Mouse (Mus musculus) erythroblast, adult 5-6 weeks (primary cell): ENCODE data around the gene Olfr1331. TPM values are rescaled to one million over a fixed set of nuclear protein-coding genes. Genes with fewer than 3 reads are reported as not detected.
"Not testable (repeated sequence)": the region's sequence is repeated elsewhere in the genome, so short reads cannot be mapped to it uniquely, and the experiment has no call there.

Experiments
- ATAC-seq: replicated peaks from 2 replicates; pipeline ENCODE4 v1.8.0; 2016; ENCODE audit warnings: moderate number of reproducible peaks, mild to moderate bottlenecking, moderate TSS enrichment, inconsistent platforms; ENCODE audit not compliant: poor library complexity, low FRiP score, severe bottlenecking
- total RNA-seq, 2 experiments: library from RNA; stranded (forward) in 1 of 2; stranded (reverse) in 1 of 2; fragments of 150-400 nt in 1 of 2; fragments of 200-764, 138-1000 nt in 1 of 2; gene quantifications; 2 replicates each; pipeline versions ENCODE4 v1.2.3 to v1.2.4; 2015 to 2017; ENCODE audit warnings: low replicate concordance in 2 of 2

Gene Olfr1331
- total RNA-seq (2015; ENCODE audit: low replicate concordance) = not detected in 2 replicates
- not detected in 2 replicates for total RNA-seq (2017; ENCODE audit: low replicate concordance)

DNA sequence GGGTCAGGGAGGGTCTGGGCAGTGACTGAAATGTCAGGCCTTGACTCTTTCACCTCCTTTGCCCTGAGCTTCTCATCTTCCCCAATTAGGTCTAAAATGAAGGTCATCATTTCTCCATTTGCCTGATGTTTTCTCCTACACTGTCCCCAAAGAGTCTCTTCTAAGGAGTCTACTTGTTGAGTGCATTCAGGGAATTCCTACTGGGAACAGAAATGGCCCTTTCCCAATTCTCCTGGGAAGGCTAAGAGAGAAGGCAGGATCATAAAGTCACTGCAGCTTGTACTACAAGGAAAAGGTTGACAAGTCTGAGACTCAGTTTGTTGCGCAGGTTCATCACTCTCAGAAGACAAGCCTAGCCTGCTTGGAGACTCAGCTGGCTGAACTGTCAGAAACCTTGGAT lies at the start of gene Olfr1331:
TSS of gene Olfr1331 (plus strand) at position 301 of the 400 bp plus-strand sequence.
- ATAC-seq = no peak

DNA sequence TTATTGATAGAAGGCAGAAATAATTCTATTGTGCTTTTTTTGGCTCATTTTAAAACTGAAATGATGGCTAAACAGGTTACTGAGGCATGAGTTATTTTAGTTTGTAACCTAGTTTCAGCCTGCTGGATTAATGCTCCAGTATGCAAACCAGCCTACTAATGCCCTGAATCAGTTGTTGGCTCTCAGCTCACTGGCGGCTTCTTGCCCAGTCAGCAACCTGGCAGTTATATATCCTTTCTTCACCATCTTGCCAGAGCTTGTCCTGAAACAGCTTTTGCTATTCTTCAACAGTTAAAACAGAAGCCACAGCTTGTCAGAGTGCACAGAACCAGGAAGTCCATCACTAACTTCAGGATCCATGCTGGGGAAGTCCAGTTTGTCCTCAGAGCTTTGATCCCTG lies 45.5 kb upstream of the Olfr1331 start:
- ATAC-seq = no peak

- no peak for ATAC-seq
Measured at GRCm38 (mm10) chr4:118836179-118836578, 28.3 kb upstream of the Olfr1331 start, which contains the start of gene Olfr1333. Olfr1333 (minus strand) TSS chr4:118836279.

DNA sequence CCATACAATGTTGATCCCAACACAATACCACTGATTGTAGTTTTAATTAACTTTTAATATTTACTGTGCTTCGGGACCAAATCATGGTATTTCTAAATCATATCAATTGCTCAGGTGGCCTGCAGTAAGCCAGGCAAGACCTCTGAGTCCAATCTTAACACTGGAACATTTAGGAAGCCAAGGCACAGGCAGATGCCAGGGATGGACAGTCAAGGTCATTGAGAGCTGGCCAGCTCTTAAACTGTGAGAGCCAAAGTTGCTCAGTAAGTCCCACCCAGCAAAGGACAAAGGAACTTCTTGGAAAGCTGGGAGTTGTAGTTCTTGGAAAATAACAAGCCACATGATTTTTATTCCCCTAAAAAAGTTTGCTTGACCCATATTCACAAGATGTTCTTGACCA lies 2.7 kb upstream of the Olfr1331 start:
- no peak for ATAC-seq

DNA sequence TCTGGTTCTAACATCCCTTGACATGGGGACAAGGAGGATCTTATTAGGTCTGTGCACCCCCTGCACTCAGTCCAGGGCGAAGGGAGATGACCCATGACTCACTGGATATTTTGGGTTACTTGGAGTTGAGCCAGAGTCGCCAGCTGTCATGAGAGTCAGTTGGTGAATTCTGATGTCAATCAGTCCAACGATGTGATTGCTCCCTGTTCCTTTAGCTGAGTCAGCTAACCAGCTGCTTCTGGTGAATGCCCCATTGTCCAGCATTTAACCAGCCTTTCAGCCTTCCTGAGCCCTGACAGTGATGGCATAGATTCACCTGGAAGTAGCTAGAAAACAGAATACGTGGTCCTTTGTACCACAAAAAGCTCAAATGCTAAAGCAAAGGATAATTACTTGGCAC lies 1.7 kb upstream of the Olfr1331 start:
- no peak for ATAC-seq

GRCm38 (mm10) chr4:118867566-118867965 lies 3.1 kb downstream of the Olfr1331 start:
- ATAC-seq = no peak

- no peak for ATAC-seq
Measured at GRCm38 (mm10) chr4:118888297-118888696, 23.8 kb downstream of the Olfr1331 start, which contains the start of gene Olfr1330. Olfr1330 (plus strand) TSS chr4:118888597.

DNA sequence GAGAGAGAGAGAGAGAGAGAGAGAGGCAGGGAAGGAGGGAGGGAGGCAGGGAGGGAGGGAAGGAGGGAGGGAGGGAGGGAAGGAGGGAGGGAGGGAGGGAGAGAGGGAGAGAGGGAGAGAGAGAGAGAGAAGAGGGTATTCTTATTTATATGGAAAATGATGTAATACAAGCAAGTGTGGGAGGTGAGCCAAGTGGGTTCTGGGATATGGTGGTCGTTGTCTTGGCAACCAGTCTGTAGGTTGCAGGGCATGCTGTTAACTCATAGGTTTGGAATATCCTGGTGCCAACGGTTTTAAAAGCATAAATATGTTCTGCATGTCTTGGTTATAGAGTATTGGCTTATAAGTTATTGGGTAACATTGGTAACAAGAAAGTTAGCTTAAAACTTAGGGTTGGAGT lies 37.5 kb downstream of the Olfr1331 start:
- no peak for ATAC-seq

- ATAC-seq = not testable (repeated sequence)
Measured at GRCm38 (mm10) chr4:118917365-118917764, 52.9 kb downstream of the Olfr1331 start, which contains the start of gene Olfr1329. Olfr1329 (minus strand) TSS chr4:118917465.

Other genes starting within 250 kb of the Olfr1331 start
- 0.63 TPM in 1 of 2 replicates, not detected in the other for gene Cfap57, start 243.9 kb upstream of the Olfr1331 start, total RNA-seq (2015; ENCODE audit: low replicate concordance)
- 0.51 and 0.84 TPM in 2 replicates for gene Cfap57, start 243.9 kb upstream of the Olfr1331 start, total RNA-seq (2017; ENCODE audit: low replicate concordance)
- 28.4 and 35.1 TPM in 2 replicates for gene Ebna1bp2, start 243.8 kb upstream of the Olfr1331 start, total RNA-seq (2015; ENCODE audit: low replicate concordance)
- gene Ebna1bp2, start 243.8 kb upstream of the Olfr1331 start, total RNA-seq (2017; ENCODE audit: low replicate concordance) = 12.6 and 20.6 TPM in 2 replicates
- gene Olfr62, start 205.7 kb upstream of the Olfr1331 start, total RNA-seq (2015; ENCODE audit: low replicate concordance) = not detected in 2 replicates
- gene Olfr62, start 205.7 kb upstream of the Olfr1331 start, total RNA-seq (2017; ENCODE audit: low replicate concordance) = not detected in 2 replicates
- not detected in 2 replicates for gene Olfr1342, start 171.9 kb upstream of the Olfr1331 start, total RNA-seq (2015; ENCODE audit: low replicate concordance)
- gene Olfr1342, start 171.9 kb upstream of the Olfr1331 start, total RNA-seq (2017; ENCODE audit: low replicate concordance) = not detected in 2 replicates
- gene Olfr1341, start 161.1 kb upstream of the Olfr1331 start, total RNA-seq (2015; ENCODE audit: low replicate concordance) = not detected in 2 replicates
- not detected in 2 replicates for gene Olfr1341, start 161.1 kb upstream of the Olfr1331 start, total RNA-seq (2017; ENCODE audit: low replicate concordance)
- gene Olfr1340, start 144.5 kb upstream of the Olfr1331 start, total RNA-seq (2015; ENCODE audit: low replicate concordance) = not detected in 2 replicates
- not detected in 2 replicates for gene Olfr1340, start 144.5 kb upstream of the Olfr1331 start, total RNA-seq (2017; ENCODE audit: low replicate concordance)
- not detected in 2 replicates for gene Olfr1339, start 132.5 kb upstream of the Olfr1331 start, total RNA-seq (2015; ENCODE audit: low replicate concordance)
- not detected in 2 replicates for gene Olfr1339, start 132.5 kb upstream of the Olfr1331 start, total RNA-seq (2017; ENCODE audit: low replicate concordance)
- not detected in 2 replicates for gene Olfr1338, start 105.9 kb upstream of the Olfr1331 start, total RNA-seq (2015; ENCODE audit: low replicate concordance)
- gene Olfr1338, start 105.9 kb upstream of the Olfr1331 start, total RNA-seq (2017; ENCODE audit: low replicate concordance) = not detected in 2 replicates
- gene Olfr1337, start 82.1 kb upstream of the Olfr1331 start, total RNA-seq (2015; ENCODE audit: low replicate concordance) = not detected in 2 replicates
- not detected in 2 replicates for gene Olfr1337, start 82.1 kb upstream of the Olfr1331 start, total RNA-seq (2017; ENCODE audit: low replicate concordance)
- not detected in 2 replicates for gene Olfr1335, start 54.7 kb upstream of the Olfr1331 start, total RNA-seq (2015; ENCODE audit: low replicate concordance)
- gene Olfr1335, start 54.7 kb upstream of the Olfr1331 start, total RNA-seq (2017; ENCODE audit: low replicate concordance) = not detected in 2 replicates
- not detected in 2 replicates for gene Olfr1333, start 28.4 kb upstream of the Olfr1331 start, total RNA-seq (2015; ENCODE audit: low replicate concordance)
- gene Olfr1333, start 28.4 kb upstream of the Olfr1331 start, total RNA-seq (2017; ENCODE audit: low replicate concordance) = not detected in 2 replicates
- gene Olfr1330, start 23.9 kb downstream of the Olfr1331 start, total RNA-seq (2015; ENCODE audit: low replicate concordance) = not detected in 2 replicates
- gene Olfr1330, start 23.9 kb downstream of the Olfr1331 start, total RNA-seq (2017; ENCODE audit: low replicate concordance) = not detected in 2 replicates
- not detected in 2 replicates for gene Olfr1329, start 52.8 kb downstream of the Olfr1331 start, total RNA-seq (2015; ENCODE audit: low replicate concordance)
- not detected in 2 replicates for gene Olfr1329, start 52.8 kb downstream of the Olfr1331 start, total RNA-seq (2017; ENCODE audit: low replicate concordance)
- not detected in 2 replicates for gene Olfr1328, start 74.0 kb downstream of the Olfr1331 start, total RNA-seq (2015; ENCODE audit: low replicate concordance)
- gene Olfr1328, start 74.0 kb downstream of the Olfr1331 start, total RNA-seq (2017; ENCODE audit: low replicate concordance) = not detected in 2 replicates
- gene Lao1, start 96.9 kb downstream of the Olfr1331 start, total RNA-seq (2015; ENCODE audit: low replicate concordance) = not detected in 2 replicates
- gene Lao1, start 96.9 kb downstream of the Olfr1331 start, total RNA-seq (2017; ENCODE audit: low replicate concordance) = not detected in 2 replicates
- gene Slc2a1, start 244.1 kb downstream of the Olfr1331 start, total RNA-seq (2015; ENCODE audit: low replicate concordance) = 0.38 and 2.7 TPM in 2 replicates
- 1.1 and 1.4 TPM in 2 replicates for gene Slc2a1, start 244.1 kb downstream of the Olfr1331 start, total RNA-seq (2017; ENCODE audit: low replicate concordance)